Mouse (Mus musculus) stomach, postnatal 0 days (tissue): ENCODE results near the gene Shkbp1. TPM values are rescaled to one million over a fixed set of nuclear protein-coding genes. Genes with fewer than 3 reads are reported as not detected.

Source experiments
- ATAC-seq: fragments of 200-750 bp; cut with Nextera tagmentation; 2 replicates; pipeline ENCODE4 v1.8.0; 2017; ENCODE audit not compliant: low FRiP score, low TSS enrichment
- DNase-seq: peaks from one replicate; pipeline ENCODE4 v3.0.0-alpha.2; 2016; ENCODE audit warnings: low spot score
- H3K27ac ChIP-seq: fragments of 300-500 bp; sonication (generic); replicated peaks from 2 replicates; pipeline ENCODE4 v1.5.1; 2014; ENCODE audit warnings: mild to moderate bottlenecking, control low read depth
- H3K27me3 ChIP-seq: fragments of 300-500 bp; sonication (generic); 2 replicates; pipeline ENCODE4 v1.6.1; 2014; ENCODE audit warnings: low read length; ENCODE audit not compliant: control insufficient read depth, insufficient read depth
- H3K36me3 ChIP-seq: fragments of 300-500 bp; sonication (generic); 2 replicates; pipeline ENCODE4 v1.6.1; 2014; ENCODE audit warnings: low read length, mixed read lengths; ENCODE audit not compliant: control insufficient read depth, insufficient read depth
- H3K4me1 ChIP-seq: fragments of 300-500 bp; sonication (generic); replicated peaks from 2 replicates; pipeline ENCODE4 v1.6.1; 2014; ENCODE audit warnings: antibody characterized with exemption; ENCODE audit not compliant: control insufficient read depth, insufficient read depth
- H3K4me2 ChIP-seq: fragments of 300-500 bp; sonication (generic); replicated peaks from 2 replicates; pipeline ENCODE4 v1.6.1; 2014; ENCODE audit warnings: low read depth, mild to moderate bottlenecking, control low read depth, moderate library complexity
- H3K4me3 ChIP-seq: fragments of 300-500 bp; sonication (generic); 2 replicates; pipeline ENCODE4 v1.5.1; 2014; ENCODE audit warnings: low read depth, low read length, control low read depth
- H3K9ac ChIP-seq: fragments of 300-500 bp; sonication (generic); 2 replicates; pipeline ENCODE4 v1.6.1; 2014; ENCODE audit warnings: mild to moderate bottlenecking, low read length, control low read depth, mixed read lengths
- H3K9me3 ChIP-seq: fragments of 300-500 bp; sonication (generic); 2 replicates; pipeline ENCODE4 v1.6.1; 2016; ENCODE audit warnings: low read length; ENCODE audit not compliant: control insufficient read depth
- CTCF ChIP-seq: IDR thresholded peaks from 2 replicates; pipeline ENCODE4 v1.5.1; 2016; ENCODE audit warnings: antibody characterized with exemption, low read depth, mild to moderate bottlenecking, moderate library complexity
- EP300 ChIP-seq: optimal IDR thresholded peaks from 2 replicates; pipeline ENCODE3; 2016; ENCODE audit warnings: antibody characterized with exemption
- WGBS: fragments of 180-500 bp; shearing (Covaris S2); extraction: QIAGEN DNeasy Blood & Tissue Kit; methylation state at CpG from one replicate; pipeline ENCODE4 v1.1.7; 2014; 5-methylcytosine and 5-hydroxymethylcytosine counted together
- polyA plus RNA-seq: library from polyadenylated mRNA; unstranded; fragments of >200 nt; fragmentation: Nextera tagmentation; extraction: Ambion mirVana; gene quantifications from 2 replicates; pipeline ENCODE4 v1.2.1, GENCODE M21; 2015

The Shkbp1 gene
- 26.3 and 27.3 TPM in 2 replicates for polyA plus RNA-seq

GRCm38 (mm10) chr7:27355745-27356240, at the start of gene Shkbp1:
Shkbp1 (minus strand) TSS chr7:27356019.
- DNase-seq (peak; percentile 92), ATAC-seq (peak; percentile 94)
- H3K36me3 ChIP-seq: 0 out of 2 replicates have a peak, but pooled peaks cover 3% of the 10 kb centered on the region
- H3K9me3 ChIP-seq: no peaks in the 10 kb centered on the region
- H3K4me2 ChIP-seq: peak within 1 kb of the TSS; percentile 77
- no peak for TF ChIP-seq EP300
- no peak for TF ChIP-seq CTCF
- no peaks in the 10 kb centered on the region for H3K27me3 ChIP-seq
- peaks cover 9% of the 10 kb centered on the region; the same call in 1 of the 2 replicates for H3K4me1 ChIP-seq
- WGBS: under 1% methylated on average over 34 of the region's 34 CpGs
- peak within 1 kb of the TSS; percentile 68 for H3K4me3 ChIP-seq
- H3K27ac ChIP-seq: peak within 1 kb of the TSS; percentile 88
- H3K9ac ChIP-seq: peak within 1 kb of the TSS; percentile 64

DNA sequence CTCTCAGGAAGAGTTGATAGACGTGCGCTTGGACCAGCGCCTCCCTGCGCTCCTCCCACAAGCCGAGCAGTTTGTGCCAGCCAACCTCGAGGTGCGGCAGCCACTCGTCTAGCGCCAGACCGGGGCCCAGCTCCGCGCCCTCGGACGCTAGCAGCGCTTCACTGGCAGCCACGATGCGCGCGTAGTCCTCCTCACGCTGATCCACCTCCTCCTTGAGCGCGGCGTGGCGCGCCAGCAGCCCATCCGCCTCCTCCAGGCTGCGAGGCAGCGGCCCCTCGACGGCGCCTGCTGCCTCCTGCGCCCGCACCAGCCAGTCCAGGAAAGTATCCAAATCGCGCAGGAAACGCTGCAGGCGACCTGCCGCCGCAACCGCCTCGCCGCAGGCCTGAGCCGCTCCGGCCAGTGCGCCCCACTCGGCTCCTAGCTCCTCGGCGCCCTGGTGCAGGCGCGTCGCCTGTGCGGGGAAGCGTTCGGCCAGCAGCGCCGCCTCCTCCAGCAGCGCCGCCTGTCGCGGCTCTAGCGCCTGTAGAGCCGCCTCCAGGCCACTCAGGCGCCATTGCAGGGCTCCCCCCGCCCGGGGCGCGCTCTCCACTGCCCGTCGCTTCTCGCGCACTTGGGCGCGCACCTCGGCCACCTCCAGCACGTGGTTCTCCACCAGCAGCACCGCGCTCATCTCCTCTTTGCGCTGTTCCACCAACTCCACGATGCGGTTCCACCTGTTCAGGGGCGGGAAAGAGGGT, 48.6 kb upstream of the Shkbp1 start:
- no peak for DNase-seq
- Histone ChIP-seq H3K9me3 (no peaks in the 10 kb centered on the region), H3K27ac (no peak overlapping the region), H3K4me2 (no peak overlapping the region), H3K27me3 (peaks cover 18% of the 10 kb centered on the region), H3K4me3 (0 out of 2 replicates have a peak overlapping the region, but pooled peaks have one; percentile 4), H3K9ac (no peak overlapping the region), H3K4me1 (0 out of 2 replicates have a peak, but pooled peaks cover 3% of the 10 kb centered on the region), H3K36me3 (no peaks in the 10 kb centered on the region)
- no peak for ATAC-seq
- TF ChIP-seq CTCF: no peak
- no peak for TF ChIP-seq EP300
- 5% methylated on average over 68 of the region's 81 CpGs for WGBS

GRCm38 (mm10) chr7:27402675-27403074, 46.9 kb upstream of the Shkbp1 start:
- peak; percentile 83 for DNase-seq
- peak; percentile 77 for ATAC-seq

DNA sequence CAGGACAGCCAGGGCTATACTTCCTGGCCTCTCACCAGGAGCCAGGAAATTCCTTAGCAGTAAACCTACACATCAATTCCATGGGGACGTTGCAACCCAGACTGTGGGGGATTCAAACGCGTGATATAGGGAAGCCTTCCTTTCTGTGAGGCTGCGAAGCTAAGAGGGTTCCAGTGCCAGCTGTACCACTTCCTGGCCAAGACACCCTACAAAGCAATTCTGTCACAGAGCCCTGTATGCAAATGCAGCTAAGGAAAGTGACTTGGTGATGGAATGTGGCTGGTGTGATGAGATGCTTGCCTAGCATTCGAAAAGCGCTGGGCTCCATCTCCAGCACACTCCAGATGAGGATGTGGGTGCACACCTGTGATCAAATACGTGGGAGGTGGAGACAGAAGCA, 44.7 kb upstream of the Shkbp1 start:
- ATAC-seq (no peak), DNase-seq (no peak)
- H3K27ac ChIP-seq: no peak overlapping the region
- WGBS: 67% methylated on average over 7 of the region's 7 CpGs
- no peak for TF ChIP-seq CTCF
- no peak for TF ChIP-seq EP300
- peaks cover 14% of the 10 kb centered on the region for H3K27me3 ChIP-seq
- no peak overlapping the region for H3K4me3 ChIP-seq
- H3K36me3 ChIP-seq: no peaks in the 10 kb centered on the region
- no peak overlapping the region for H3K4me2 ChIP-seq
- H3K9ac ChIP-seq: no peak overlapping the region
- no peaks in the 10 kb centered on the region for H3K9me3 ChIP-seq
- no peaks in the 10 kb centered on the region for H3K4me1 ChIP-seq

More at GRCm38 (mm10) chr7:27402675-27403074, 46.9 kb upstream of the Shkbp1 start:
- H3K4me3 ChIP-seq: no peak overlapping the region
- no peaks in the 10 kb centered on the region for H3K4me1 ChIP-seq
- no peak overlapping the region for H3K4me2 ChIP-seq
- H3K9me3 ChIP-seq: no peaks in the 10 kb centered on the region
- no peak for TF ChIP-seq EP300
- peak; percentile 83 for TF ChIP-seq CTCF
- no peak overlapping the region for H3K27ac ChIP-seq
- H3K9ac ChIP-seq: no peak overlapping the region
- peaks cover 16% of the 10 kb centered on the region for H3K27me3 ChIP-seq
- H3K36me3 ChIP-seq: no peaks in the 10 kb centered on the region
- 7% methylated on average over 16 of the region's 16 CpGs for WGBS

DNA sequence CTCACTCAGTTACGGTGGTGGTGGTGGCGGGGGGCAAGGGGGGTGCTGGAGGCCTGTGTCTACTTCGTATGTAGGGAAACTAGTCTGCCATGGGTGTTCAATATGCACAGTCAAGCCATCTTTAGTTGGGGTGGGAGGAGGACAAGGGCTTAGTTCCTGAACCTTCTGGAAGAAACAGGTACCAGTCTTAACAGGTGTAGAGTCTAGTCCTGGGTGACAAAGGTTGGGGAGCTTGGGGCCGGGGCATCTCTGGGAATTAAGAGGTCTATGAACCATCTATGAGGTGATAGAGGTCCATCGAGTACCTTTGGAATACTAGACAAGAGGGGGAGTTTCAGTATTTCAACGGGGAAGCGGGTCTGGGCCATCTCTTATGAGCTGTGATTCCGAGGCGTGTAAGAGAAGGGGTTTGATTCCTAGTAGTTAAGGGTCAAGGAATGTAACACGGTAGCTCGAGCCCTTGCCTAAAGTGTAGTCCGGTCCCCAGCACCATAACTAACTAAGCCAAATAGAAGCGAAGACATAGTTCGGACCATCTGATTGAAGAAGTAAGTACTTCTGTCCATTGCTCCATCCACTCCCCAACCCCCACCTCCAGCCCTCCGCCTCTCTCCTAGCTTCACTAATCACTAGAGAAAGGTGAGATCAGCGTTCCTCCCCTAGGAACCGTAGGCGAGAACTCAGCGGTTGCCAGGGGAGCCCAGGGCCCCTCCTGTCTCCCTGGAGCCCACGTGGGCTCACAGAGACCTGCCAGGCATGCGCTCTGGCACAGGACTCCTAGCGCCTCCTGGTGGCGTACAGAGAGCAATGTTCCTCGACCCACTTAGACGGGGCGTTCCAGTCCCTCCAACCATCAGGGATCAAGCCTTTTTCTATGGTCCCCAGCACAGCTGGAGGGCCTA, 41.5 kb upstream of the Shkbp1 start:
- Histone ChIP-seq H3K9ac (no peak overlapping the region), H3K27me3 (peaks cover 3% of the 10 kb centered on the region; the same call in 1 of the 2 replicates), H3K36me3 (no peaks in the 10 kb centered on the region), H3K4me3 (no peak overlapping the region), H3K9me3 (no peaks in the 10 kb centered on the region), H3K4me2 (no peak overlapping the region), H3K27ac (no peak overlapping the region), H3K4me1 (no peaks in the 10 kb centered on the region)
- ATAC-seq: peak; percentile 68
- TF ChIP-seq CTCF (peak; percentile 86), EP300 (no peak)
- WGBS: 19% methylated on average over 26 of the region's 26 CpGs
- peak; percentile 77 for DNase-seq
